Comparison of ENCODE assay signal across 8 mouse cellular contexts in genomic region chr13:44055573-44056491, GRCm38 (mm10).
A peak's percentile ranks its signal among the peaks of the same experiment; 100 is the strongest.
DNase-seq lines count a peak whose midpoint lies in the region; ATAC-seq and TF ChIP-seq lines count a peak whose summit lies in the region.

No protein-coding gene starts in this region.

- no peak overlapping the region for H3K9ac ChIP-seq in hindbrain, embryonic 16.5 days (ENCODE audit: low read depth, low read length)
- no peak overlapping the region for H3K9ac ChIP-seq in lung, embryonic 16.5 days (ENCODE audit: low read length)

- H3K36me3 ChIP-seq in forebrain, embryonic 10.5 days (replicated peaks), result no peaks in the 10 kb centered on the region
- H3K36me3 ChIP-seq in hindbrain, embryonic 16.5 days (ENCODE audit: control insufficient read depth, insufficient read depth, low read length), result no peaks in the 10 kb centered on the region
- H3K36me3 ChIP-seq in lung, embryonic 16.5 days (ENCODE audit: control insufficient read depth, insufficient read depth, low read length), result no peaks in the 10 kb centered on the region

- WGBS in forebrain, embryonic 10.5 days, result 46% methylated on average over 20 of the region's 20 CpGs
- 33% methylated on average over 20 of the region's 20 CpGs for WGBS in hindbrain, embryonic 16.5 days
- WGBS in lung, embryonic 16.5 days, result 32% methylated on average over 20 of the region's 20 CpGs

- H3K9me3 ChIP-seq in forebrain, embryonic 10.5 days, result no peaks in the 10 kb centered on the region
- no peaks in the 10 kb centered on the region for H3K9me3 ChIP-seq in hindbrain, embryonic 16.5 days (ENCODE audit: control insufficient read depth, low read length)
- no peaks in the 10 kb centered on the region for H3K9me3 ChIP-seq in lung, embryonic 16.5 days (ENCODE audit: control insufficient read depth, low read length)

- DNase-seq in left cerebral cortex, adult 2 months (ENCODE audit: extremely low spot score in 1 of 2, low spot score in 2 of 2), result no peak
- no peak for DNase-seq in left cerebral cortex, postnatal 14 days (ENCODE audit: low spot score in 2 of 2)
- no peak for DNase-seq in forebrain, embryonic 10.5 days (ENCODE audit: extremely low spot score, low spot score)
- peak; percentile 14 to 17 for DNase-seq in urinary bladder, postnatal 36 days (ENCODE audit: low spot score in 2 of 2)
- no peak for DNase-seq in spleen, adult 12 weeks (ENCODE audit: low spot score)
- no peak for DNase-seq in spleen, adult 18-20 months

- peak overlapping the region; percentile 41 for H3K4me3 ChIP-seq in left cerebral cortex, adult 2 months
- no peak overlapping the region for H3K4me3 ChIP-seq in forebrain, embryonic 10.5 days
- no peak overlapping the region for H3K4me3 ChIP-seq in hindbrain, embryonic 16.5 days (ENCODE audit: low read length)
- H3K4me3 ChIP-seq in lung, embryonic 16.5 days (ENCODE audit: low read length), result peak overlapping the region; percentile 9; the same call in 1 of the 2 replicates

- intact Hi-C loops in left cerebral cortex, adult 2 months (cut with DNase I), result no loop called here
- intact Hi-C loops in left cerebral cortex, postnatal 14 days (cut with DNase I), result no loop called here

- peaks cover 27% of the 10 kb centered on the region for H3K4me1 ChIP-seq in forebrain, embryonic 10.5 days
- peaks cover 7% of the 10 kb centered on the region for H3K4me1 ChIP-seq in hindbrain, embryonic 16.5 days (ENCODE audit: control insufficient read depth, insufficient read depth, low read depth, low read length)
- peaks cover 16% of the 10 kb centered on the region for H3K4me1 ChIP-seq in lung, embryonic 16.5 days (replicated peaks; ENCODE audit: control insufficient read depth, insufficient read depth, low read length)

- TF ChIP-seq CTCF in left cerebral cortex, adult 2 months (IDR thresholded peaks at IDR 0.05), result no peak

- H3K4me2 ChIP-seq in hindbrain, embryonic 16.5 days (ENCODE audit: low read length), result peak overlapping the region; percentile 24; the same call in 1 of the 2 replicates
- peak overlapping the region; percentile 30 for H3K4me2 ChIP-seq in lung, embryonic 16.5 days (ENCODE audit: low read depth, low read length)

- ATAC-seq in hindbrain, embryonic 16.5 days, result no peak
- peak; percentile 92 for ATAC-seq in lung, embryonic 16.5 days (ENCODE audit: low read depth)

- peak overlapping the region; percentile 7; the same call in 1 of the 2 replicates for H3K27ac ChIP-seq in left cerebral cortex, adult 2 months
- 0 out of 2 replicates have a peak overlapping the region, but pooled peaks have one; percentile 31 for H3K27ac ChIP-seq in forebrain, embryonic 10.5 days
- H3K27ac ChIP-seq in hindbrain, embryonic 16.5 days (ENCODE audit: low read depth, low read length), result no peak overlapping the region
- H3K27ac ChIP-seq in lung, embryonic 16.5 days (ENCODE audit: low read length), result peak overlapping the region; percentile 88

- H3K27me3 ChIP-seq in forebrain, embryonic 10.5 days (ENCODE audit: poor library complexity, severe bottlenecking), result peaks cover 60% of the 10 kb centered on the region
- no peaks in the 10 kb centered on the region for H3K27me3 ChIP-seq in hindbrain, embryonic 16.5 days (replicated peaks; ENCODE audit: control insufficient read depth, insufficient read depth, low read length)
- H3K27me3 ChIP-seq in lung, embryonic 16.5 days (ENCODE audit: control insufficient read depth, insufficient read depth, low read depth, low read length), result no peaks in the 10 kb centered on the region

Comparison
In these comparisons a context has a peak if more than half of its experiments do, and no peak if none do; other contexts are left out.
1. DNase-seq: peak in urinary bladder, postnatal 36 days (2 of 2); none in left cerebral cortex, adult 2 months (0 of 2), left cerebral cortex, postnatal 14 days (0 of 2), forebrain, embryonic 10.5 days (single experiment), spleen, adult 12 weeks (single experiment) and spleen, adult 18-20 months (0 of 2).
2. H3K4me3 ChIP-seq: peak in left cerebral cortex, adult 2 months (single experiment) and lung, embryonic 16.5 days (single experiment); none in forebrain, embryonic 10.5 days (single experiment) and hindbrain, embryonic 16.5 days (single experiment).